Mouse (Mus musculus) testis, adult 2 months (tissue): Measurements from ENCODE around the gene Stum.

Experiments
- CTCF ChIP-seq: fragments of 200-500 bp; IDR thresholded peaks from 2 replicates; pipeline ENCODE4 v1.5.1; 2012; ENCODE audit warnings: low read depth, mild to moderate bottlenecking, inconsistent platforms, low read length, moderate library complexity; ENCODE audit not compliant: control insufficient read depth, insufficient read depth, insufficient replicate concordance
- POLR2A ChIP-seq: fragments of 200-500 bp; IDR thresholded peaks from 2 replicates; pipeline ENCODE4 v1.6.1; 2012; ENCODE audit warnings: low read depth, mild to moderate bottlenecking, inconsistent platforms, low read length, moderate library complexity; ENCODE audit not compliant: control insufficient read depth

- no peak for TF ChIP-seq CTCF
- no peak for TF ChIP-seq POLR2A
Observed at GRCm38 (mm10) chr1:180392137-180392798, 91.0 kb downstream of the Stum start.
